Mouse (Mus musculus) ES-Bruce4 (cell line): ENCODE measurements at regions not wholly inside any gene's neighbourhood (a gene's known extent, or its start where the extent isn't known, plus 50 kb on each side); places are given as distances from the start of the nearest gene placed in this dataset.
"Not testable (repeated sequence)": the region's sequence is repeated elsewhere in the genome, so short reads cannot be mapped to it uniquely, and the experiment has no call there.

ENCODE experiments used
- H3K27ac ChIP-seq: 2 replicates; pipeline ENCODE4 v1.5.1; 2012; ENCODE audit warnings: low read length, inconsistent platforms; ENCODE audit not compliant: insufficient read depth
- H3K27me3 ChIP-seq: 2 replicates; pipeline ENCODE4 v1.6.1; 2012; ENCODE audit warnings: mild to moderate bottlenecking, low read length, inconsistent platforms; ENCODE audit not compliant: control insufficient read depth, poor library complexity, insufficient read depth, severe bottlenecking
- H3K36me3 ChIP-seq: 2 replicates; pipeline ENCODE4 v1.6.1; 2012; ENCODE audit warnings: inconsistent platforms, mild to moderate bottlenecking, low read length, moderate library complexity; ENCODE audit not compliant: control insufficient read depth, poor library complexity, insufficient read depth, severe bottlenecking
- H3K4me1 ChIP-seq: one replicate; pipeline ENCODE4 v1.8.1; 2011; ENCODE audit warnings: low read length; ENCODE audit not compliant: control insufficient read depth, insufficient read depth
- H3K4me3 ChIP-seq: 2 replicates; pipeline ENCODE4 v1.5.1; 2011; ENCODE audit warnings: low read depth, mild to moderate bottlenecking, low read length
- H3K9ac ChIP-seq: 2 replicates; pipeline ENCODE4 v1.6.1; 2012; ENCODE audit warnings: low read depth, mild to moderate bottlenecking, inconsistent platforms; ENCODE audit not compliant: poor library complexity, severe bottlenecking
- H3K9me3 ChIP-seq: replicated peaks from 2 replicates; pipeline ENCODE4 v1.6.1; 2012; ENCODE audit warnings: mild to moderate bottlenecking, low read length, inconsistent platforms; ENCODE audit not compliant: control insufficient read depth, poor library complexity, insufficient read depth, severe bottlenecking
- CTCF ChIP-seq: IDR thresholded peaks from one replicate; pipeline ENCODE4 v1.8.1; 2011; ENCODE audit warnings: low read depth, low read length
- EP300 ChIP-seq: IDR thresholded peaks from 2 replicates; pipeline ENCODE4 v1.6.1; 2011; ENCODE audit warnings: low read depth, low read length; ENCODE audit not compliant: insufficient read depth
- POLR2A ChIP-seq: IDR thresholded peaks from one replicate; pipeline ENCODE4 v1.8.1; 2011; ENCODE audit warnings: low read length; ENCODE audit not compliant: insufficient read depth

GRCm38 (mm10) chr2:100918122-100918521 lies 706.4 kb upstream of the Rag2 start:
- no peaks in the 10 kb centered on the region for H3K4me1 ChIP-seq
- H3K4me3 ChIP-seq: no peak overlapping the region
- no peak overlapping the region for H3K9ac ChIP-seq
- H3K27ac ChIP-seq: no peak overlapping the region
- no peaks in the 10 kb centered on the region for H3K36me3 ChIP-seq
- H3K27me3 ChIP-seq: no peaks in the 10 kb centered on the region
- no peak for TF ChIP-seq CTCF
- TF ChIP-seq POLR2A: no peak
- H3K9me3 ChIP-seq: no peaks in the 10 kb centered on the region

- no peak overlapping the region for H3K4me3 ChIP-seq
- H3K4me1 ChIP-seq: no peaks in the 10 kb centered on the region
- H3K9ac ChIP-seq: no peak overlapping the region
- TF ChIP-seq CTCF: no peak
- no peak for TF ChIP-seq POLR2A
- no peak for TF ChIP-seq EP300
- H3K27ac ChIP-seq: no peak overlapping the region
- H3K27me3 ChIP-seq: no peaks in the 10 kb centered on the region
- H3K9me3 ChIP-seq: no peaks in the 10 kb centered on the region
- no peaks in the 10 kb centered on the region for H3K36me3 ChIP-seq
These were observed 704.8 kb upstream of the Rag2 start for GRCm38 (mm10) chr2:100919537-100920212.

GRCm38 (mm10) chr2:100948632-100949031 lies 675.9 kb upstream of the Rag2 start:
- H3K4me3 ChIP-seq, H3K4me1 ChIP-seq, H3K36me3 ChIP-seq, H3K9ac ChIP-seq, H3K27me3 ChIP-seq, H3K9me3 ChIP-seq, H3K27ac ChIP-seq: not testable (repeated sequence)

- Histone ChIP-seq H3K27ac (no peak overlapping the region), H3K4me1 (no peaks in the 10 kb centered on the region), H3K4me3 (no peak overlapping the region)
These were observed 665.1 kb upstream of the Rag2 start for GRCm38 (mm10) chr2:100959412-100959811.

GRCm38 (mm10) chr2:100964584-100964983 lies 659.9 kb upstream of the Rag2 start:
- Histone ChIP-seq H3K36me3 (no peaks in the 10 kb centered on the region), H3K9me3 (no peaks in the 10 kb centered on the region), H3K27me3 (no peaks in the 10 kb centered on the region), H3K27ac (no peak overlapping the region), H3K9ac (no peak overlapping the region), H3K4me1 (no peaks in the 10 kb centered on the region), H3K4me3 (no peak overlapping the region)
- TF ChIP-seq CTCF: no peak
- TF ChIP-seq POLR2A: no peak
- no peak for TF ChIP-seq EP300

More at GRCm38 (mm10) chr2:100959412-100959811, 665.1 kb upstream of the Rag2 start:
- Histone ChIP-seq H3K36me3 (no peaks in the 10 kb centered on the region), H3K9me3 (no peaks in the 10 kb centered on the region), H3K27me3 (no peaks in the 10 kb centered on the region), H3K9ac (no peak overlapping the region)
- TF ChIP-seq EP300 (no peak), CTCF (no peak), POLR2A (no peak)

- Histone ChIP-seq H3K36me3 (no peaks in the 10 kb centered on the region), H3K27me3 (no peaks in the 10 kb centered on the region), H3K27ac (no peak overlapping the region), H3K9me3 (no peaks in the 10 kb centered on the region), H3K4me3 (no peak overlapping the region), H3K4me1 (no peaks in the 10 kb centered on the region), H3K9ac (no peak overlapping the region)
- TF ChIP-seq CTCF (no peak), EP300 (no peak), POLR2A (no peak)
These were observed 647.3 kb upstream of the Rag2 start for GRCm38 (mm10) chr2:100977202-100977601.

- H3K9me3 ChIP-seq: no peaks in the 10 kb centered on the region
- no peaks in the 10 kb centered on the region for H3K27me3 ChIP-seq
- no peaks in the 10 kb centered on the region for H3K4me1 ChIP-seq
- H3K9ac ChIP-seq: no peak overlapping the region
- H3K27ac ChIP-seq: no peak overlapping the region
- no peak overlapping the region for H3K4me3 ChIP-seq
- TF ChIP-seq POLR2A (no peak), CTCF (no peak), EP300 (no peak)
- no peaks in the 10 kb centered on the region for H3K36me3 ChIP-seq
These were observed 642.2 kb upstream of the Rag2 start for GRCm38 (mm10) chr2:100982362-100982761.
